Comparison of ENCODE assay signal across 14 mouse cellular contexts in genomic region chr5:123969216-123969615, GRCm38 (mm10).
"Had no signal": no experiment of that assay in that cellular context is flagged by ENCODE, and none has a peak within 500 bp of the region (broad histone marks: within the 10 kb centered on the region; RNA-seq: fewer than 3 reads in every experiment).

No protein-coding gene starts in this region.

- H3K4me3 ChIP-seq: left cerebral cortex, adult 2 months; limb, embryonic 10.5 days; liver, embryonic 15.5 days; midbrain, embryonic 10.5 days had no signal

- H3K27ac ChIP-seq: hindbrain, embryonic 14.5 days; kidney, postnatal 0 days; left cerebral cortex, adult 2 months; limb, embryonic 10.5 days; liver, embryonic 15.5 days; midbrain, embryonic 10.5 days had no signal

- ATAC-seq: lung, postnatal 0 days; midbrain, embryonic 16.5 days had no signal

- H3K4me2 ChIP-seq: hindbrain, embryonic 14.5 days; liver, embryonic 11.5 days; liver, embryonic 15.5 days had no signal

- H3K9ac ChIP-seq: hindbrain, embryonic 14.5 days; liver, embryonic 15.5 days had no signal

- H3K9me3 ChIP-seq: limb, embryonic 10.5 days; liver, embryonic 15.5 days; midbrain, embryonic 10.5 days had no signal

- DNase-seq: lung, adult 2 months; lung, postnatal 4 days; right cerebral cortex, postnatal 14 days; thymus, adult 2 months; thymus, postnatal 25 days had no signal

- H3K36me3 ChIP-seq: limb, embryonic 10.5 days; liver, embryonic 15.5 days; midbrain, embryonic 10.5 days had no signal
